Mouse (Mus musculus) neural tube, embryonic 10.5 days (tissue): ENCODE data around the gene Vps26c.
"Not testable (repeated sequence)": the region's sequence is repeated elsewhere in the genome, so short reads cannot be mapped to it uniquely, and the experiment has no call there.

Experiments used
- DNase-seq: peaks from one replicate; pipeline ENCODE4 v3.0.0-alpha.2; 2017; ENCODE audit warnings: low spot score; ENCODE audit errors: extremely low spot score

Gene Vps26c

GRCm38 (mm10) chr16:94489326-94489725, 37.3 kb downstream of the Vps26c start:
- no peak for DNase-seq

- no peak for DNase-seq
These were observed 39.3 kb downstream of the Vps26c start for GRCm38 (mm10) chr16:94487341-94487740.

GRCm38 (mm10) chr16:94484752-94485535, 41.7 kb downstream of the Vps26c start:
- DNase-seq: no peak

- no peak for DNase-seq
These were observed 53.4 kb downstream of the Vps26c start for GRCm38 (mm10) chr16:94473086-94473822.

- DNase-seq: no peak
These were observed 54.1 kb downstream of the Vps26c start for GRCm38 (mm10) chr16:94472515-94472951.

GRCm38 (mm10) chr16:94468391-94468790, 58.2 kb downstream of the Vps26c start:
- DNase-seq: no peak

GRCm38 (mm10) chr16:94467337-94468055, 59.1 kb downstream of the Vps26c start:
- DNase-seq: no peak

GRCm38 (mm10) chr16:94466317-94466716, 60.3 kb downstream of the Vps26c start:
- DNase-seq: not testable (repeated sequence)

GRCm38 (mm10) chr16:94465900-94466299, 60.7 kb downstream of the Vps26c start:
- no peak for DNase-seq

- no peak for DNase-seq
These were observed 62.6 kb downstream of the Vps26c start for GRCm38 (mm10) chr16:94464067-94464466.

- DNase-seq: no peak
These were observed 72.5 kb downstream of the Vps26c start for GRCm38 (mm10) chr16:94454146-94454545.

- DNase-seq: no peak
These were observed 73.9 kb downstream of the Vps26c start for GRCm38 (mm10) chr16:94452768-94453167.

GRCm38 (mm10) chr16:94451545-94452488, 74.8 kb downstream of the Vps26c start:
- DNase-seq: no peak

GRCm38 (mm10) chr16:94449632-94450031, 77.0 kb downstream of the Vps26c start:
- no peak for DNase-seq

- no peak for DNase-seq
These were observed 77.5 kb downstream of the Vps26c start for GRCm38 (mm10) chr16:94449151-94449550.
